Mouse (Mus musculus): ENCODE measurements at regions not wholly inside any gene's neighbourhood (a gene's known extent, or its start where the extent isn't known, plus 50 kb on each side); places are given as distances from the start of the nearest gene placed in this dataset.

- no peak for TF ChIP-seq CTCF (IDR thresholded peaks at IDR 0.05; ENCODE audit: extremely low read depth, insufficient read length, insufficient replicate concordance, low read depth, low read length)
- TF ChIP-seq POLR2A (IDR thresholded peaks at IDR 0.05; ENCODE audit: low read depth, low read length), result no peak
These were observed 99.2 kb upstream of the E030018B13Rik start for GRCm38 (mm10) chr7:63817476-63817875.

Data from small intestine, adult 2 months (tissue).